Mouse (Mus musculus) midbrain, embryonic 16.5 days (tissue): ENCODE data around the gene Cacna2d3. TPM values are rescaled to one million over a fixed set of nuclear protein-coding genes. Genes with fewer than 3 reads are reported as not detected.

Source experiments
- ATAC-seq: fragments of 200-750 bp; cut with Nextera tagmentation; 2 replicates; pipeline ENCODE4 v1.8.0; 2017; ENCODE audit warnings: moderate TSS enrichment
- H3K27ac ChIP-seq: fragments of 300-500 bp; sonication (generic); 2 replicates; pipeline ENCODE4 v1.5.1; 2014; ENCODE audit warnings: mild to moderate bottlenecking, low read length, mixed read lengths
- H3K27me3 ChIP-seq: fragments of 300-500 bp; sonication (generic); 2 replicates; pipeline ENCODE4 v1.6.1; 2014; ENCODE audit warnings: low read depth, low read length, mixed read lengths; ENCODE audit not compliant: control insufficient read depth, insufficient read depth
- H3K36me3 ChIP-seq: fragments of 300-500 bp; sonication (generic); 2 replicates; pipeline ENCODE4 v1.6.1; 2014; ENCODE audit warnings: mild to moderate bottlenecking, low read length, moderate library complexity, mixed read lengths; ENCODE audit not compliant: control insufficient read depth, insufficient read depth
- H3K4me1 ChIP-seq: fragments of 300-500 bp; sonication (generic); 2 replicates; pipeline ENCODE4 v1.6.1; 2014; ENCODE audit warnings: mild to moderate bottlenecking, low read length, mixed read lengths; ENCODE audit not compliant: control insufficient read depth, insufficient read depth
- H3K4me2 ChIP-seq: fragments of 300-500 bp; sonication (generic); 2 replicates; pipeline ENCODE4 v1.6.1; 2014; ENCODE audit warnings: mild to moderate bottlenecking, low read length, mixed read lengths
- H3K4me3 ChIP-seq: fragments of 300-500 bp; sonication (generic); 2 replicates; pipeline ENCODE4 v1.5.1; 2014; ENCODE audit warnings: low read depth, mild to moderate bottlenecking, low read length, moderate library complexity, mixed read lengths
- H3K9ac ChIP-seq: fragments of 300-500 bp; sonication (generic); 2 replicates; pipeline ENCODE4 v1.6.1; 2014; ENCODE audit warnings: low read depth, low read length, mixed read lengths
- H3K9me3 ChIP-seq: fragments of 300-500 bp; sonication (generic); replicated peaks from 2 replicates; pipeline ENCODE4 v1.6.1; 2014; ENCODE audit warnings: mild to moderate bottlenecking, low read length, mixed read lengths; ENCODE audit not compliant: control insufficient read depth, poor library complexity, severe bottlenecking
- WGBS: fragments of 180-500 bp; shearing (Covaris S2); extraction: QIAGEN DNeasy Blood & Tissue Kit; methylation state at CpG from one replicate; pipeline ENCODE4 v1.1.7; 2014; 5-methylcytosine and 5-hydroxymethylcytosine counted together
- polyA plus RNA-seq: library from polyadenylated mRNA; unstranded; fragments of >200 nt; fragmentation: Nextera tagmentation; extraction: Ambion mirVana; gene quantifications from 2 replicates; pipeline ENCODE4 v1.2.1, GENCODE M21; 2015

Cacna2d3 gene
- polyA plus RNA-seq, 1 experiment from 2014 or later: 31.0 TPM

DNA sequence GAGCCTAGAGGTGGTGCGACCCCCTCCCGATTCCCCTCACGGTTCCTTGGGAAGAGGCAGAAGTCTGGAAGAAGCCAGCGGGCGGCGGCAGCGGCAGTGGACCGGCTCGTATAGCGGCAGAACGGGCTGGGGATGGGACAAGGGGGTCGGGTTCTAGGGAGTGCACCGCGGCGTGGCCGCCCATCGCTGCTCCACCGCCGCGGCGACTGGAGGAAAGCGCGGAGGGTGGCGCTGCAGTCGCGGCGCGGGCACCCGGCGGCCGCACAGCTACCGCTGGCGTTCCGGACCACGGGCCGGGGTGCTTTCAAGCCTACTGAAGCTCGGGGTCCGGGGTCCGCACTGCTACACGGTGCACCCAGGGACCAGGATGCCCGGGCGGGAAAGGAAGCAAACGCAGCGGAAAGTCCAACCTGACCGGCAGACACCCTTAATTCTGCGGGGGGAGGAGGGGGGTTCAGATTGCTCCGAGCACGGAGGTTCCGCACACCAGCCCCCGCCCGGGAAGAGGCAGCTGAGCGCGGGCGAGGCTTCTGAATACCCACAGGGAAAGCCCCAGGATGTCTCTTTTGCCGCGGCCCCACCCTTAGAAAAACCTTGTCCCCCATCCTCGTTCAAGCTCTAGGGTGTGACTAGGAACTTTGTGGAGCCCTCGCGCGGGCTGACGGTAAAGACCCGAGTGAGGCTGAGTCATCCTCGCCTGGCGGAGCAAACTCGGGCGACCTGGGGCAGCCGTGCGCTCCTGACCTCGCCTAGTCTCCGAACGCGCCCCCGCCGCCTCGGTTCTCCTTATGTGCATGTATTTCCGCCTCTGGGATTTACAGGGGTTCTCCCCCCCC, 940 bp upstream of the Cacna2d3 start:
- Histone ChIP-seq H3K27me3 (peaks cover 5% of the 10 kb centered on the region), H3K36me3 (no peaks in the 10 kb centered on the region), H3K4me3 (peak overlapping the region; percentile 58), H3K9ac (peak overlapping the region; percentile 72), H3K4me1 (peaks cover 22% of the 10 kb centered on the region), H3K27ac (peak overlapping the region; percentile 80), H3K9me3 (no peaks in the 10 kb centered on the region), H3K4me2 (peak overlapping the region; percentile 88)
- ATAC-seq: peak; percentile 79
- WGBS: under 1% methylated on average over 76 of the region's 76 CpGs

- peak overlapping the region; percentile 72 for H3K9ac ChIP-seq
- WGBS: under 1% methylated on average over 11 of the region's 11 CpGs
- H3K27me3 ChIP-seq: peaks cover 5% of the 10 kb centered on the region
- peak overlapping the region; percentile 88 for H3K4me2 ChIP-seq
- H3K9me3 ChIP-seq: no peaks in the 10 kb centered on the region
- peak; percentile 23; the same call in 1 of the 2 replicates for ATAC-seq
- peak overlapping the region; percentile 58 for H3K4me3 ChIP-seq
- H3K27ac ChIP-seq: peak overlapping the region; percentile 80
- no peaks in the 10 kb centered on the region for H3K36me3 ChIP-seq
- peaks cover 22% of the 10 kb centered on the region for H3K4me1 ChIP-seq
Measured at GRCm38 (mm10) chr14:29721131-29721487, 555 bp downstream of the Cacna2d3 start.

- 2% methylated on average over 17 of the region's 17 CpGs for WGBS
- no peak for ATAC-seq
- no peaks in the 10 kb centered on the region for H3K9me3 ChIP-seq
- no peaks in the 10 kb centered on the region for H3K36me3 ChIP-seq
- H3K9ac ChIP-seq: peak overlapping the region; percentile 72
- peak overlapping the region; percentile 35 for H3K27ac ChIP-seq
- peaks cover 5% of the 10 kb centered on the region; the same call in 1 of the 2 replicates for H3K27me3 ChIP-seq
- H3K4me3 ChIP-seq: peak overlapping the region; percentile 58
- H3K4me1 ChIP-seq: peaks cover 25% of the 10 kb centered on the region
- peak overlapping the region; percentile 88 for H3K4me2 ChIP-seq
Measured at GRCm38 (mm10) chr14:29720334-29720911, 1.2 kb downstream of the Cacna2d3 start.

GRCm38 (mm10) chr14:29712621-29713020, 9.0 kb downstream of the Cacna2d3 start:
- Histone ChIP-seq H3K4me2 (no peak overlapping the region), H3K27ac (no peak overlapping the region), H3K4me3 (no peak overlapping the region), H3K9me3 (no peaks in the 10 kb centered on the region), H3K4me1 (peaks cover 6% of the 10 kb centered on the region; the same call in 1 of the 2 replicates), H3K27me3 (no peaks in the 10 kb centered on the region), H3K36me3 (no peaks in the 10 kb centered on the region), H3K9ac (no peak overlapping the region)
- ATAC-seq: no peak
- 78% methylated on average over 3 of the region's 3 CpGs for WGBS

DNA sequence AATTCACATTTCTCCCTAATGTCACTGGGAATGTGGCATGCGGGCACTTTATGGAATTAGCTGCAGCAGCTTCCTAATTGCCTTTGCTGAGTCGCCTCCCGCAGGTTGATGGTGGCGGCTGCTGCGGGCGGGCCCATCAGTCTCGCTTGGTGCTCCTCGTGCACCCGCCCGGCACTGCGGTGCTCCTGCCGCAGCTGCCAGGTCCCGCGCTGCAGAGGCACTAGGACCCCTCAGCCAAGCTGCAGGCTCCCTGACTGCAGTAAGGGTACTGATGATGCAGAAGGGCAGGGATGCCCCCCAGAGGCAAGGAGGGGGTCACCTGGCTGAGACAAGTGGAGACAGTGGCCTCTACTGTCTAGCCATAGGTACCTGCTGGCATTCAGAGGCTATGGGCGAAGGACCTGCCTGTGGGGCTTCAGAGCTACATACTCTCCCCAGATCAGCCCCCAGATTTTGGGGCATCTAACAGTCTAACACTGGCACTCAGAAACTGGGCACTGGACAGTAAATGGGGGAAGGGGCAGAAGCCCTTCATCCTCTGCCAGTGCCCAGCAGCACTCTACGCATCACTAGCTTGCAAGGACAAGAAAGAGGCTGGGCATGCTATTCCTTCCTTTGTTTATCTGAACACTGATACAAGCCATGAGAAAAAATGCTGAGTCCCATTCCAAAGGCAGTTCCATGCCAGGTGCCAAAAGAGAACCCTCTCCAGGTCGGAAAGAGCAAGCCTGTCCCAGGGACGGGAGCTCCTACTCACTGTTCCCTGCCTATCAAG, 13.9 kb downstream of the Cacna2d3 start:
- H3K4me3 ChIP-seq: no peak overlapping the region
- peaks cover 4% of the 10 kb centered on the region; the same call in 1 of the 2 replicates for H3K4me1 ChIP-seq
- H3K27me3 ChIP-seq: no peaks in the 10 kb centered on the region
- H3K36me3 ChIP-seq: no peaks in the 10 kb centered on the region
- no peak overlapping the region for H3K9ac ChIP-seq
- H3K9me3 ChIP-seq: no peaks in the 10 kb centered on the region
- ATAC-seq: peak; percentile 54; the same call in 1 of the 2 replicates
- H3K4me2 ChIP-seq: peak overlapping the region; percentile 29
- H3K27ac ChIP-seq: no peak overlapping the region
- WGBS: 28% methylated on average over 18 of the region's 18 CpGs

DNA sequence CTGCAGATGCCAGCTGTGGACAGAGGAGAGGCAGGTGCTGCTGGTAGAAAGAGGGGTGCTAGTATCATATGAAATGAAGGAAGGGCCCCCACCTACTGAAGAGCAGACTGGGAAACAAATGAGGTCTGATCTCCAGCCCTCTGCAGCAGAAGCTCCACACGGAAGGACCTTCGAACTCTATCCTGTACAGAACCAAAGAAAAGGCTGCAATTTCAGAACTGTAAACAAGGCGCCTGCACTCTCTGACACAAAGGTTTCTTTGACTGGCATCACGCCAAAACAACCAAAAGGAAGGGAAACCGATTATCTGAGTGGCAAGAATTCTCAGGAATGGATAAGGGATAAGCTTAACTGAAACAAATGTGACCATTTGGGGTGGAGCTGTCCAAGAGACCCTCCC, 18.9 kb downstream of the Cacna2d3 start:
- Histone ChIP-seq H3K9ac (no peak overlapping the region), H3K9me3 (no peaks in the 10 kb centered on the region), H3K27me3 (no peaks in the 10 kb centered on the region), H3K4me1 (peaks cover 2% of the 10 kb centered on the region; the same call in 1 of the 2 replicates), H3K4me3 (no peak overlapping the region), H3K27ac (no peak overlapping the region), H3K4me2 (no peak overlapping the region), H3K36me3 (no peaks in the 10 kb centered on the region)
- WGBS: 59% methylated on average over 5 of the region's 5 CpGs
- no peak for ATAC-seq

- Histone ChIP-seq H3K4me2 (no peak overlapping the region), H3K9ac (no peak overlapping the region), H3K27ac (no peak overlapping the region), H3K9me3 (no peaks in the 10 kb centered on the region), H3K36me3 (no peaks in the 10 kb centered on the region), H3K4me3 (no peak overlapping the region), H3K27me3 (no peaks in the 10 kb centered on the region), H3K4me1 (no peaks in the 10 kb centered on the region)
- WGBS: 6% methylated on average over 3 of the region's 3 CpGs
- peak; percentile 66 for ATAC-seq
Measured at GRCm38 (mm10) chr14:29696131-29696530, 25.5 kb downstream of the Cacna2d3 start.

DNA sequence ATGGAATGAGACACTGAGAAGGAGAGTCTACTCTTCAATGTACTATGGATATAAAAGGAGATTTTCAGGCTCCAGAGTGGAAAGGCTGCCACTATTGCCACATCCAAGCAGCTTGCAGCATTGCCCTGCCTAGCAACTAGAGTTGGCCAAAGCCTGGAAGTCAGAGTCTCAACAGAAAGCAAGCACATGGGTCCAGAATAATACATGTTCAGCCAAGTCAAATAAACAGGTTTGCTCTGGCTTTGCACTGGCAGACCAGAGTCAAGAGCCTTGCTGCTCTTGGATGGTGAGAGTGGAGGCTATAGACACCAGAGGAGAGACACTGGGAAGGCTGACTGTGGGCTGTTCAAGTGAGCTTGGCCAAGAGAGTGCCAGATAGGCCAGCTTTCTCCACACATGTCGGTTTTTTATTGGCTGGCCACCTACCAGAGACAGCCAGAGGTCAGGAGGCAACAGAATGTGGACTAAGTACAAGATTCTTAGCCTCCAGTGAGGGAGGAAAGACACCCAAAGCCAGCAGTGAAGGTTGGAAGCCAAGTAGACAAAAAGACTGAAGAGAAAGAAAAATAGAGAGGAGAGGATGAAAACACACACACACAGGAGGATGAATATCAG, 49.1 kb downstream of the Cacna2d3 start:
- no peak for ATAC-seq
- Histone ChIP-seq H3K27ac (no peak overlapping the region), H3K4me2 (no peak overlapping the region), H3K27me3 (no peaks in the 10 kb centered on the region), H3K4me3 (no peak overlapping the region), H3K9me3 (no peaks in the 10 kb centered on the region), H3K36me3 (no peaks in the 10 kb centered on the region), H3K9ac (no peak overlapping the region), H3K4me1 (peaks cover 11% of the 10 kb centered on the region)
- WGBS: 37% methylated on average over 1 of the region's 1 CpGs
